Mouse (Mus musculus) frontal cortex, adult 2 months (tissue): ENCODE measurements at regions not wholly inside any gene's neighbourhood (a gene's known extent, or its start where the extent isn't known, plus 50 kb on each side); places are given as distances from the start of the nearest gene placed in this dataset.
"Not testable (repeated sequence)": the region's sequence is repeated elsewhere in the genome, so short reads cannot be mapped to it uniquely, and the experiment has no call there.

Source experiments
- DNase-seq, 2 experiments: peaks; one replicate each; pipeline ENCODE4 v3.0.0; 2022; ENCODE audit warnings: low spot score in 1 of 2; ENCODE audit errors: extremely low spot score in 1 of 2

DNA sequence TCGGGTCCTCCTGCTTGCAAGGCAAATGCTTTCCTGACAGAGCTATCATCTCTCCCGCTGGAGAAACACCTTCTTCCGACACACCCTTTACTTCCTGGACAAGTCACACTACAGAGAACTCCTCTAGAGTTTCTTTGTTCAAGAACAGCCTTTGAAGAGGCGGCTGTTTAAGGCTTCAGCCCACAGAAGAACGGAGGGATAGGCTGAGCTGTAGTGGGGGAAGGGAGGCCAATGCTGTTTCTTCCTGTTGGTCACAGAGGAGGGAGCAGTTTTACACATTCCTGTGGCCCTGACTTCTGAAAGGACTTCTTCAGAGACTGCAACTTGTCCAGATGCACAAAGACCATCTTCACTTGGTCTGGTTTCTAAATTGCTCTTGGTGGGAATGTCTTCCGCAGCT, 252.1 kb upstream of the Tgfbr2 start:
- DNase-seq: peak; percentile 4 to 21

DNA sequence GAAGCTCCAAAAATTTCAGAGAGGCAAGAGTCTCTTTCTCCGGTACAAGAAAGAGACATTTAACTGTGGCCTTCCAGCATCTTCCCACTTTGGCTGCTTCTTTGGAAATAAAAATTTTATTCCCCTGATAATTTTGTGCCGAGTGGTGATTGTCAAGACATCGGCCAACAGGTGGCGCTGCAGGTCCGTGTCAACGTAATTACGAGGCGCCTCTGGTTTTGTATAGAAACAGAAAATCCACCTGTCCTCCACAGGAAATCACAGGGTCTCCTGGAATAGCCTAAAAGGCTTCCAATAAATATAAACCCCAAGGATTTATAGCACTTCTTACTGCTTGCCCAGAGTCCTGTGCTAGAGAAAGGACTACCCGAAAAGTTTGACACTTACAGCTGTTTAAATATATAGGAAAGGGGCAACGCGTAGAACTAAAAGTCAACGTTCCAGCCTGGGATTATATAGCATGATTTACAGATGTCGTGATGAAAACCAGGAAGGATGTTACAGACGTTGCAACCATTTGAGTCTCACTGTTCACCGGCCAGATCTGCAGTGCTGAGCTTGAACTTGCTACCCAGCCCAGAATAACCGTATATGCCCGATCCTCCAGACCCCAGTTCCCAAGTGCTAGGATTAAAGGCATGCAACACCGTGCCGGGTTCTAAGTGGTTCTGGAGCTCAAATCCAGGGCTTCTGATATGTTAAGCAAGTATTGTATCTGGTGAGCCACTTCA, 251.3 kb upstream of the Tgfbr2 start:
- peak; percentile 44 to 91 for DNase-seq

DNA sequence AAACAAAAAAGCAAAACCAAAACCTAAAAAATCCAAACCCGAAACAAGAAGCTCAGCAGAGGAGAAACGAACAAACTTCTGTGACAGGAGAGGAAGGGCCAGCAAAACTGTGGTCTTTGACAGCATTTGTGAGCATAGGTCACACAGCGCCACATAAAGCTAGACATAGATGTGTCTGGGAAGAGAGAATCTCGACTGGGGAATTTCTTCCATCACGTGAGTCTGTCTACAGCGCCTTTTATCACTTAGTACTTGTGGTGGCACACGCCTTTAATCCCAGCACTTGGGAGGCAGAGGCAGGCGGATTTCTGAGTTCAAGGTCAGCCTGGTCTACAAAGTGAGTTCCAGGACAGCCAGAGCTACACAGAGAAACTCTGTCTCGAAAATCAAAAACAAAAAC, 250.2 kb upstream of the Tgfbr2 start:
- DNase-seq: not testable (repeated sequence)

DNA sequence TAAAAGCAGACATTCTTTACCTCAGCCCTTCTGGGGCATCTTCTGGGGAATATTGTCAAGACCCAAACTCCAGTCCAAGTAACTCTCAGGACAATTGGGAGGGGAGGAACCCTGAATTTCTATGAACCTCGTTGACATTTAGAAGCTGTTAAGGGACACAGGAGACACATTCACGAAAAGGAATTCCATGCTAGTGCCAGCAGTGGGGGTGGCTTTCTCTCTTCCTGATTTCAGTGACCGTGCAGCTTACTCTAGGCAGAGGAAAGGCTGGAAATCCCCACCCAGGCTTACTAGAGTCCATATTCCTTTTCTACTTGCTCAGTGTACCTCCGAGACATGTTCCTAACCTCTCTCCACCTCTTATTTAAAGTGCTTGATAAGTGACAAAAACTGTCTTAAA, 239.9 kb upstream of the Tgfbr2 start:
- DNase-seq: no peak

DNA sequence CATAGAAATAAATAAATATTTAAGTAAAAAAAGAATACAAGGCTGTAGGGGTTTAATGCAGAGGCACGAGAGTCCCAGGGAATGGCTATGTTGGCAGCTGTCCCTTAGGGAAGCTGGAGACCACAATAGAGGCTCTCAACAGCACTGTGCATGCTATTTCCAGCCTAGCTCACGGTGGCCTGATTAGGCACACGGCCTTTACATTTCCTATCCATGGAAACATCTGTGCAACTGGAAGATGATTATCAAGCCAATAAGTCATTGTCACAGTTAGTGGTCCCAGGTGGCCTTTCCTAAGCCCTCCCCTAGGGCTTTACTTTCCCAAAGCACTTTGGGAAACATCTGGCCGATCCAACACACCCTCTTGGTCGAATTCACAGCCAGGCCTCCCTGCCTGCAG, 235.9 kb upstream of the Tgfbr2 start:
- no peak for DNase-seq

DNA sequence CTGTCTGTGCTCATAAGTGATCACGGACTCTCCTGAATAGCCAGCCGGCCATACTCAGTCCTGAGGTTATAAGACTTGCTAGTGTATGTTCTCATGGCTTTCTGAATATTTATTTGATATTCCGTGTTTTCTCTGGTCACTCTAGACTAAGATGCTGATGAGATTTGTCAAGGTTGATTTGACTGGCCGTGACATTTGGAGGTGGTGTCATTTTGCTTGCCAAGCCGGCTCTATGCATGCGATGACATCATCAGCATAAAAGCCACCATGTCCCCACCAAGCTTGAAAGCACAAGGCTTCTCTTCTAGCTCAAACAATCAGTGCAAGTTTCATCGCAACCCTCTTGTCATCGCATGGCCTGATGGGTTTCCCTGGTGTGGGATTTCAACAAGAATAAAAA, 235.3 kb upstream of the Tgfbr2 start:
- no peak for DNase-seq

DNA sequence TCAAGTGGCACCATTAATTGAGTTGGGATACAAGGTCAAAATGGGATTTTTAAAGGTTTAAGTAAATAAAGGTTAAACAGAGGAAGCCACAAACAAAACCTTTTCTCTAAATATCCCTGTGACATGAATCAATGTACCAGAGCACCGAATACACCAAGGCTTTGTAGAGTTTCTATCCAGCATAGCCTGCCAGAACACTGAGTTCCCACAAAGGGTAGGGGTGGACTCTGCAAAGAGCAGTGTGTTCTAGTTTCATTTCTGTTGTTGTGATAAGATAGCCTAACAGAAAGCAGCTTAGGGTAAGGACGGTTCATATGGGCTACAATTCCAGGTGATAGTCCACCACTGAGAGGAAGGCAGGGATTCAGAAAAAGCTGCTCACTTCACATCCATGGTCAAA, 233.0 kb upstream of the Tgfbr2 start:
- DNase-seq: no peak

DNA sequence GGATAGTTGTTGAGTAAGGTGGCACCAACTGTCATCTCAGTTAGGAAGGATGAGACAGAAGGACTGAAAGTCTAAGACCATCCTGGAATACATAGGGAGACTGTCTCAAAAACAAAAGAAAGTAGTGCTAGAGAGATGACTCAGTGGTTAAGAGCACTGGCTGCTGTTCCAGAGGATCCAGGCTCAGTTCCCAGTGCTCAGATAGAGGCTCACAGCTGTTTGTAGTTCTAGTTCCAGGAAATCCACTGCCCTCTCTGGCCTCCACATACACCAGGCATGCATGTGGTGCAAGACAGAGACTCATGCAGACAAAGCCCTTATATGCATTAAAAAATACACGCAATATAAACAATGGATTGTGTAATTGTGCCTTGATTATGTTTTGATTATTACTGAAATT, 229.9 kb upstream of the Tgfbr2 start:
- DNase-seq: no peak

DNA sequence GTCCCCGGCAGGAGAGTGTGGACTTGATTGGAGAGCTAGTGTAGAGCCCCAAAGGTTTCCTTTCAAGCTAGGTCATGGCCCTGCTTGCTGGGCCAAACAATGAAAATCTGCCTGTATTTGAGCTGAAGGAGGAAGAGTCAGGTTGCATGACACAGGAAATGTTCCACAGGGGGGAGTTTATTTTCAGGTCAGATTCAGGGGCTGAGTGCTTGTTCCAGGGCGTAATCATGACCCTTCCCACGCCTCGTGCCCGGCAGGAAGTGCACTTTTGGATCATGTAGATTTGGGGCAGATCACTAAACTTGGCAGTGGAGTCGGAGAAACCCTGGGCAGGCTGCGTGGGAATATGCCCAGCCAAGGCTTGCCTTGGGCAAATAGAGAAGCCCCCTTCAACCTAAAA, 226.7 kb upstream of the Tgfbr2 start:
- DNase-seq: no peak

DNA sequence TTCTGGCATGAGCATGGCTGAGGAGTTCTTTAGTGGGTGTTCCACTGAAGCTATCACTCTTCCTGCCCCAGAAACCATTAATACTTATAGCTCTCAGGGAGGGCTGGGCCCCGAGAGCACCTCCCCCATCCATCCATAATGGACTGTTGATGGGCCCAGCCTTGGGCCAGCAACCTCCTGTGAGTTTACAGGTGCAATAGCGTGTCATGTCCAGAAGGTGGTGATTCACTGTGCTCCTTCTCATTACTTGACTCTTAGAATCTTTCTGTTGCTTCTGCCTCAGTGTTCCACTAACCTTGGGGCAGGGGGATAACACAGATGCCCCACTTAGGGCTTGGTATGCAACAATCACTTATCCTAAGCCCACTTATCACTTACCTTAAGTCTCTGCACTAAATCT, 225.1 kb upstream of the Tgfbr2 start:
- no peak for DNase-seq

DNA sequence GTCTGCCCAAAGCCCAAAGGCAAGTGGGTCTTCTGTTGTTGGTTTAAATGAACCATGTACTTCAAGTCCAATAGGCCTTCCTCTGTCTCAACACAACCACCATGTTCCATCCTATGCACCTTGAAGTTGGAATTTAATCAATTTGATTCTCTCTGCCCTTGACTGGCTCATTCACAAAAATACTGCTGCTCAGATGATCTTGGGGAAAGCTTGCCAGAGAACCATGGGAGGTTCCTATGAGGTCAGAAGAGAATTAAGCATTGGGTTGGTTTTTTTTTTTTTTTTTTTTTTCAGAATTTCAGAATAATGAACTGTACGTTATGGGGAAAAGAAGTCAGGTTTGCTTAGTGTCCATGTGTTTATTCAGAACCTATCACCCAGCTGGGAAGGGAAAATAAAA, 224.1 kb upstream of the Tgfbr2 start:
- DNase-seq: no peak

DNA sequence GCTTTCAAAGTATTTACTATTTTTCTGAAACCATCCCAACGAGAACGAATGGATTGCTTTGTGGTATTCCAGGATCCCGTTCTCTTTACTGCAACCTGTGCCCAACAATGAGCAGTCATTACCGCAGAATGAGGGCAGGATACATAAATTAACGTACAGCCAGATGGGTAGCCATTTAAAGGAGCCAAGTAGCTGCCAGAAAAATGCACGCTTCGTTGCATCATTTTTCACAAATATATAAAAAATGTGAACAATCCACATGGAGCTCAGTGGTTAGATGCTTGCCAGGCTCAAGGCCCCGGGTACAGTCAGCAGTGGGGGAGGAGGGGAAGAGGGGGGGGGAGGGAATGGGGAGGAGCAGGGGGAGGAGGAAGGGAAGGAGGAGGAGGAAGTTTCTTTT, 217.1 kb upstream of the Tgfbr2 start:
- DNase-seq: peak in 1 of 2 experiments; percentile 4

DNA sequence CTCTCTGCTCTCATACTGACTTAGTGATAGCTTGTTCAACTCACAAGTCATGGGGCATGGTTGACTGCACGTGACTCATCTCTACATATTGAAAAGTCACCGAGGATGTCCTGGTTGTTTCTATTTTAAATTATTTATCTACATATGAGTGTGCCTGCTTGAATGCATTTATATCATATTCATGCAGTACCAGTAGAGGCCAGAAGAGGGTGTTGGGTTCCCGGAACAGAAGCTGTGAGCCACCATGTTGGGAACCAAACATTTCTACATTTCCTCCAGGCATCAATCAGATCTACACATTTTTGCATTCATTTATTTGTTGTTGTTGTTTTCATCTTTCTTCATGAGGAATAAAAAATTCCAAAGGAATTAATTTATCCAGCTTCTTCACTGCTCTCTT, 214.6 kb upstream of the Tgfbr2 start:
- DNase-seq: no peak

DNA sequence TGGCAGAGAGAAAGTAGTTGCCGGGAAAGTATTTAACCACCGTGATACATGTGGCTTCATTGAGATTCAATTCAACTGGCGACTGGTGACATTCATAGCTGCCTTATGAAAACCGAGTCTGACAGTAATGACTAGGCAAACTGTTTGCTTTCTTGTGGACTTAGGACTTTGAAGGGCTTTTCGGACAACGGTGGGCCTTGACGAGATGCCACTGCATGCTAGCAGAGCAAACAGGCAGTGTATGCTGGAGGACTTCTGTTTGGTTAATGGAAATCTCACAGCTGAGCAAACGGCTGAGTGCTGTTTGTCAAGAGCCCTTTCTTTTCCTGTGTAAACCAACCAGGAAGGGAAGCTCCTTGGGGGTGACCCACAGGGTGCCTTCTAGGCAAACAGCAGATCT, 213.7 kb upstream of the Tgfbr2 start:
- no peak for DNase-seq

DNA sequence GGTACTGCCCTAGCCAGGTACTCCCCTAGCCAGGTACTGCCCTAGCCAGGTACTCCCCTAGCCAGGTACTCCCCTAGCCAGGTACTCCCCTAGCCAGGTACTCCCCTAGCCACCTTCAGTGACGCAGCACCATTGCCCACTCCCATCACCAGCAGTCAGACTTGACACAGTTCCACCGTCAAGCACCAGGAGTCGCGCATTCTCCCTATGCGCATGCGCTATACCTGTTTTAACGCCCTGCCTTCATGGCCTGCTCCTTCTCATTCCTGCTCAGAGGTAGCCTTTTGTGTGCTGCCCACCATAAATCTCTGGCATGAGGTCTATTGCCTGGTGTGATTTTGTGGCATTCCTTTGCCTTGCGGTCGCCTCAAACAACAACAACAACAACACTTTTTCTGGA, 212.9 kb upstream of the Tgfbr2 start:
- no peak for DNase-seq

DNA sequence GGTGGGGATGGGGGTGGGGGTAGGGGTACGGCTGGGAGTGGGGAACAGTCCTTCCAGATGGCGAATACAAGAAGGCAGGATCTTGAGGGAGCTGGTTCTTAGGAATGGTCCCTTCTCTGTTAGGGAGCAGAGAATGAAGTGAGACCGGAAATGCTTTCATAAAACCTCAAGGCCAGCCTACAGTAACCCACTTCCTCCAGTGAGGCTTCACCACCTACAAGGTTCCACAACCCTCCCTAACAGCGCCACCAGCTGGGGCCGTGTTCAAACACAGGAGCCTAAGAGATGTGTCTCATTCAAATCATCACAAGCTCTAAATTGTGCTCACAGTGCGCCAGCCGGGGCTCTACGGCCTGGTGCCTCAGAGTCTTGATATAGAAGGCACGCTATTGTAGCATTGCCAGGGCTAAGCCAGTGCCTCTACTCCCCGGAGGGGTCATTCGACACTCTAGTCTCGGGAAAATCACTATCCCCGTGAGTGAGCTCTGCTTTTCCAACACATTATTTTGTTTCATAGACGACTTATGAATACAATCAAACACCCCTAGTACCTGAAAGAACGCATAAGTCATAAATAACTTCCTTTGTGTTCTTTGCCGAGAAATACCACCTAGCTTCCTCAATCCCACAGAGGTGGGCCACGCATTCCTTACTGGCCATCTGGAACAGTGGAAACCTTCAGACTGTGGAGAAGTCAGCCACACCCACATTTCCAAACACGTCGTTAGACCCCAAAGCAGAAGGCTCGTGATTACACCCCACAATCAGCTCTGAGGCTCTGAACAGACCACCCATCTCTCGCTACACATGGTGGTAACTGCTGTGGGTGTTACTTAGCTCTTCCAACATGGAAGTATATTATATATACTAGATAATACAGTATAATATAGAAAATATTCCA, 209.3 kb upstream of the Tgfbr2 start:
- DNase-seq: peak; percentile 31 to 73

DNA sequence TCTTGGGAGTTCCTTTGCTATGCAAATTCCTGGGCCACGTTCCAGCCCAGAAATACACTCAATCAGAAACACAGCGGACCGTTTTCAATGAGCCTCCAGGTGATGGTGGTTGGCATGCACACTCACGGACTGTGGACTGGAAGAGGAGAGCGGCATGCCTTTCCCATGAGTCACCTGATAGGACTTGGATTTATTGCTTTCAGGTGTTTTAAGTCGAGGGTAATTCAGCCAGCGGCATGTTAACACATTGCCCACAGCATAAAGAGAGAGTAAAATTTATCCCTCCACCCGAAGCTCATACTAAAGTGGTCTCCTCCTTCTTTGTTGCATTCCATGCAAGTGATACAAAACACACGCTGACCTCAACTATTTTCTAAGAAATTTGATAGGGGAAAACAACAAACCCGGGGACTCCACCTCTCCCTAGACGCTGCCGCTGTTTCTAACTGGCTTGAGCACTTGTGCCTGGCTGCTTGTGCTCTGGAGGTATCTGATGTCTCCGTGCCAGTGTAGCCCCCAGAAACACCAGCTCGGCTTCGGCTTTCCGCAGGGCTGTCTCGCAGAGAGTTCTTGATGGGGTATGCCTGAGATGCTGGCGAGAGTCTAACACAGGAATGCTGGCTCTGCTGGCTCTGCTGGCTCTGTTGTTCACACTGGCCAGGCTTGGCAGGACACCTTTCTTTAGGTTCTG, 208.4 kb upstream of the Tgfbr2 start:
- DNase-seq: no peak

DNA sequence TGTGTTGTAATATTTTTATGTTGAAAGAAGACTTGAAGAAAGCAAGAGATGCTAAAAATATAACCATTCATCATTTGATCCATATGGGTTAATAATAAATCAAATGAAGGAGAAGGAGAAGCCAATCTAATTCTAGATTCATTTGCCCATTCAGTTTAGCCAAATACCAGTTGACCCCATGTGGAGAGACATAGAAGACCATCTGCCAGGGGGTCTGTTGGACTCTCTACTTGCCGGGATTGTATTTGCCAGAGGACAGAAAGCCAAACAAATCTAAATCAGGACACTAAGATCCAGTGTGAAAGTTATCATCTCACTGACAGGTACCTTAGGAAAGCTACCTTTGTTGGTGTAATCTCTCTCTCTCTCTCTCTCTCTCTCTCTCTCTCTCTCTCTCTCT, 202.5 kb upstream of the Tgfbr2 start:
- no peak for DNase-seq

DNA sequence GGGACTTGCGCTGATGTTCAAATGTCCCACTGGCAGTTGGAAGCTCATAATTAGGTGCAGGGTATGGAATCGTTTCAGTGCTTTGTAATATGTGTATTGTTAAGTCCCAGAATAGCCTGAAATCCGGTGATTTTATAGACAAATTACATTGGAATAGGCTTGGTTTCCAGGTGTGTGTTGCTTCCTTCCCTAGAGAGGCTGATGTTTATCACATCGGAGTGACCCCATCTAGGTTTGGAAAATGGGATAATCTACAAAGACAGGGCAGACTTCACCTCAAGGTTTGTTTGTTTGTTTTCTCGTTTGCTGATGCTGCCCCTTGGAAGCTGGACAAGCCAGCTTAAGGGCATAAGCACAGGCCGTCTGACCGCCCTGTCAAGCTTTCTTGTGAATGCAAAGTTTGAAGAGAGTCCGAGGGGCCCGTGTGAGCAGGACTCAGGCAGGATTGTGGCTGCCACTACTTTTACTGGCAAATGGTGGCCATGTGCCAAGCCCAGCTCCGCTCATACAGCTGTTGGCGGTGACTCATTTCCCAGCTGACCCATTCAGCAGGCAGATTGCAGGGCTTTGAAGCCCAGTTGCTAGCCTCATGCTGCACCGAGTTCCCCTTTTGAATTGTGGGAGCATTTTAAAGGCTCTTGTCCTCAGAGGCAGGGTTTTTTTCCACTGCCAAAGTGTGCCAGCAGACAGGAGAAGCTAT, 200.6 kb upstream of the Tgfbr2 start:
- peak; percentile 58 to 70 for DNase-seq

DNA sequence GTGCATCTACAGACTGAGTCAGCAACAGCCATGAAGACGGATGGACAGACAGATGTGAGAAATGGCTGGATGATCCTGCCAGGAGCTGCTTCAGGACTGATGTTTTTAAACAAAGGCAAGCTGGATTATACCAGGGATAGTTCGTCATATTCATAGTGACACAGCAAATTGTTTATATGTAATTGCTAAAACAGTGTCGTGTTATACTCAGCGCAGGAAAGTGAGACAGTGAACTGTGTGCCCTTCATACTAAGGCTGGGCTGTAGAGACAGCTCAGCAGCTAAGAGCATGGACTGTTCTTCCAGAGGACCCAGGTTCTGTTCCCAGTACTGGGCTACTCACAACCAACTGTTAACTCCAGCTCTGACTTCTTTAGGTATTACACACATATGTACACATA, 199.2 kb upstream of the Tgfbr2 start:
- DNase-seq: no peak

DNA sequence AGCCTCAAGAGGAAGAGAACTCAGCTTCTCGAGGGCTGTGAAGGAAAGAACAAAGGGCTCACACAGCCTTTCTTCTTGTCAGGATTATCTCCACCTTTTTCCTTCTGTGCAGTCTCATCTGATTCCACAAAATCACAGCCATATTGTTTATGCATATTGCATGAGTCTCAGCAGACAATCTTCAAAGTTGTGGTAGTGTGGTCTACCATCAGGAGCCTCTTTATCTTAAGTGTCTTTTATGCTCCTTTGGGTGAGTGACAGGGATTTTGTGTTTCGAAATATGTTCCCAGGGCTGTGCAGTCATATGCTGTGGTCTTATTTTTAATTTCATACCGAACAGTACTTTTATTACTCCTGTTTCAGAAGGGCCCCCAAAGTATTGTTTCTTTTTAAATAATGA, 198.2 kb upstream of the Tgfbr2 start:
- no peak for DNase-seq
